Mouse (Mus musculus) erythroblast, embryonic 14.5 days (primary cell): ENCODE measurements around the gene Ripply1. TPM values are rescaled to one million over a fixed set of nuclear protein-coding genes. Genes with fewer than 3 reads are reported as not detected.
"Not testable (repeated sequence)": the region's sequence is repeated elsewhere in the genome, so short reads cannot be mapped to it uniquely, and the experiment has no call there.

ENCODE experiments used
- H3K27me3 ChIP-seq: 2 replicates; pipeline ENCODE4 v1.6.1; 2012; ENCODE audit warnings: inconsistent platforms; ENCODE audit not compliant: control insufficient read depth
- H3K36me3 ChIP-seq: 2 replicates; pipeline ENCODE4 v1.6.1; 2012; ENCODE audit warnings: mild to moderate bottlenecking, inconsistent platforms; ENCODE audit not compliant: control insufficient read depth
- H3K4me1 ChIP-seq: 2 replicates; pipeline ENCODE4 v1.6.1; 2012; ENCODE audit warnings: inconsistent platforms; ENCODE audit not compliant: control insufficient read depth
- H3K4me3 ChIP-seq: replicated peaks from 2 replicates; pipeline ENCODE3; 2012; ENCODE audit warnings: moderate library complexity, mild to moderate bottlenecking, inconsistent platforms
- H3K9me3 ChIP-seq: 2 replicates; pipeline ENCODE4 v1.6.1; 2012; ENCODE audit warnings: low read length, inconsistent platforms, mixed read lengths; ENCODE audit not compliant: control insufficient read depth
- GATA1 ChIP-seq: IDR thresholded peaks from 2 replicates; pipeline ENCODE4 v1.6.1; 2012; ENCODE audit warnings: low read length, inconsistent platforms, mixed read lengths
- TAL1 ChIP-seq: IDR thresholded peaks from 3 replicates; pipeline ENCODE4 v1.6.1; 2012; ENCODE audit warnings: low read length, inconsistent platforms, mixed read lengths
- polyA plus RNA-seq: library from polyadenylated mRNA; stranded (reverse); fragments of >175 nt; gene quantifications from 2 replicates; pipeline ENCODE4 v1.2.3, GENCODE M21; 2012

Ripply1 gene
- polyA plus RNA-seq, 1 experiment, result not detected

DNA sequence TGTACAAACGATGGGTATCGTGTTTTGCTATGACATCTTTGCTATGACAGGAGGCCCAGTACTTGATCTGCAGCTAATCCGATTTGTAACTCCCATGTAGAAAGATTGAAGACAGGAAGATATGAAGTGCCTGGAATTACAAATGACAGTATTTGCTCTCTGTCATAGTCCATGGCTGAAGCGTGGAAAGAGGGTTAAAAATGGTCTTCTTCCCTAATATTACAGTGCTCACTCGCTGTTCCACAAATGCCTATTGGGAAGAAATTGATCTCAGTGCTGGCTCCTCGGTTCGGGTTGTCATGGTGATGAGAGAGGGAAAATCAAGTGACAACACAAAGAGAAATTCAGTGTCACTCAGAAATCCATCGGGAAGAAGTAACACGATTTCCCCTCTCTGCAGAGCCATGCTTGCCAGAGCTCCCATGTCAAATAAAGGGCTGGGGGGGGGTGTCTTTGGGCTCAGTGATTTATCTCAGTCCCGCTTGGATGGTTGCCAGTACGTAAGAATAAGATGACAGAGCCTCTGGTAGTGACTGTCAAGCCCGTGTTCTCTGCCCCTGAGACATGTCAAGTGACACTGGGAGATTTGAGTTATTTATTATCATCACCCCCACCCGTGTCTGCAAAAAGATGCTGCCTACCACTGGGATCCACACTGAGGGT lies 12.0 kb downstream of the Ripply1 start:
- H3K27me3 ChIP-seq, result no peaks in the 10 kb centered on the region
- H3K4me1 ChIP-seq, result peaks cover 6% of the 10 kb centered on the region
- no peak for TF ChIP-seq GATA1
- no peak for TF ChIP-seq TAL1
- no peaks in the 10 kb centered on the region for H3K36me3 ChIP-seq
- H3K4me3 ChIP-seq, result no peak overlapping the region
- no peaks in the 10 kb centered on the region for H3K9me3 ChIP-seq

- Histone ChIP-seq H3K4me1 (no peaks in the 10 kb centered on the region), H3K9me3 (no peaks in the 10 kb centered on the region), H3K27me3 (no peaks in the 10 kb centered on the region), H3K36me3 (no peaks in the 10 kb centered on the region), H3K4me3 (no peak overlapping the region)
- TF ChIP-seq TAL1 (no peak), GATA1 (no peak)
Observed at GRCm38 (mm10) chrX:139762546-139762945, 19.6 kb downstream of the Ripply1 start.

DNA sequence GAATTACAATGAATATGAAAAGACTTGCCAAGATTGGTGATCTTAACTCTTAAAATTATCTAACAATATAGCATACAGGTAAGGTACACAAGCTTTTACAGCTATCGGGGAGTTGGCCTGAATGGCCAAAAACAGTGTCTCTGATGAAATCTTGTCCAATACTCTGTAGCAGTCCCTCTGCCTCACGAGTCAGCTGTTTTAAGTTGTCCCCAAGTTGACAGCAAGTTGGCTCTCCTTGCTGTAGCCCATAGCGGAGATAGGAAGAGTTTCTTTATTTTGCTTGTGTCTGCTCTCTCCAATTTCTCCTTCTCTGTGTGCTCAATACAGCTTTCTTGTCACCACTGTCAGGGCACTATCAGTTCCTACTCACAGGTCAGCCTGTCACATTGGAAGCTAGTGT lies 23.5 kb downstream of the Ripply1 start:
- H3K36me3 ChIP-seq, H3K27me3 ChIP-seq, H3K4me3 ChIP-seq, H3K4me1 ChIP-seq, H3K9me3 ChIP-seq: not testable (repeated sequence)

DNA sequence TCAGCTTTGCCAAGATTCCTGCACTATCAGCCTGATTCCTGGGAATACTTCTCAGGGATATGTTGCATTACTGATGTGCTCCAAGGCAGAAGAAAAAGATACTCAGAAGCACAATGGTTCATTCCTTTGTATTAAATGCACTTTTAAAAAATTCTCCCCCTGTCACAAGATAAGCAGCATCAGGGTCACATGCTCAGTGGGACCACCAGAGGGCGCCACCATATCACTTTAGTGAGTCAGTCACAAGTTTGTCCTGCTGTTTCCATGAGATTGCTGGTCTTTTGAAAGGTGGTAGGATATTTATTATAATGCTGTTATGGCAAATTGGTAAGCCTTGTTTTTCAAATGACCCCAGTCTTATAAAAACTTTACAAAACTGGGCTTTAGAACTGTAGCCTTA lies 30.3 kb downstream of the Ripply1 start:
- Histone ChIP-seq H3K4me3 (no peak overlapping the region), H3K4me1 (no peaks in the 10 kb centered on the region)
- no peak for TF ChIP-seq TAL1
- TF ChIP-seq GATA1, result no peak

DNA sequence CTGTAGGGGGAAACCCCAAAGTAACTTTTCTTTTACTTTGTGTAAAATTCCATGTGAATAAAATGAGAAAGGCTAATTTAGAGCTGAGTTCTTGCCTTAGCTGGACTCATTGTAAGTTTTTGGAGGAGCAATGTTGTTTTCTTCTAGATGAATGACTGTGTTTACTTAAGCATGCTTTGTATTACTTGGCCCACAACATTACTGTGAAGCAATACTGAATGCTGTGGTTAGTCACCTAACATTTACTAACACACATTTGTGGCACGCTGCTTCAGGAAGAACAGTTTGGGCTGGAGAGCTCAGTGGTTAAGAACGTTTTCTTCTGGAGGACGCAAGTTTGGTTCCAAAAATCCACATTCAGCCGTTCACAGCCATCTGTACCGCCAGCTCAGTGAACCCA lies 45.1 kb downstream of the Ripply1 start:
- H3K9me3 ChIP-seq, result no peaks in the 10 kb centered on the region
- H3K4me1 ChIP-seq, result no peaks in the 10 kb centered on the region
- no peaks in the 10 kb centered on the region for H3K27me3 ChIP-seq
- TF ChIP-seq TAL1, result no peak
- no peak overlapping the region for H3K4me3 ChIP-seq
- H3K36me3 ChIP-seq, result no peaks in the 10 kb centered on the region; the same call in 1 of the 2 replicates

More for the DNA sequence above, 30.3 kb downstream of the Ripply1 start:
- H3K36me3 ChIP-seq, result no peaks in the 10 kb centered on the region; the same call in none of the 2 replicates
- no peaks in the 10 kb centered on the region for H3K27me3 ChIP-seq
- no peaks in the 10 kb centered on the region for H3K9me3 ChIP-seq

DNA sequence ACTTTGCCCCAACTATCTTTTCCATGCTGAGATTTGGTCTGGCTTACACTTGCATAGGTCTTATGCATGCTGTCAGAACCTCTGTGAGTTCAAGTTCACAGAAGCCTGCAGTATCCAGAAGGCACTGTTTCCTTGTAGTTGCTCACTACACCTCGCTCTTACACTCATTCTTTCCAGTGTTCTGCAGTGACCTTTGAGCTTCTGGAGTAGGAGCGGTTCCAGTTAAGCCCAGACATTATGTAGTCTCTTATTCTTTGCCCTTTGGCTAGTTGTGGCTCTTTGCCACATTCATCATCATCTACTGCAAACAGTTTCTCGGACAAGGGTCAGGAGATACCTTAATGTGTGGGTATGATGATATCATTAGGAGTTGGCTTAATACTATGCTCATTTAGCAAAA lies 51.6 kb downstream of the Ripply1 start:
- H3K27me3 ChIP-seq, result no peaks in the 10 kb centered on the region
- H3K36me3 ChIP-seq, result peaks cover 2% of the 10 kb centered on the region
- no peak for TF ChIP-seq TAL1
- TF ChIP-seq GATA1, result no peak
- H3K4me3 ChIP-seq, result no peak overlapping the region
- H3K4me1 ChIP-seq, result no peaks in the 10 kb centered on the region
- H3K9me3 ChIP-seq, result no peaks in the 10 kb centered on the region

Other genes with a start within 250 kb of the Ripply1 start
- 0.03 and 0.06 TPM in 2 replicates for gene Rnf128, start 219.0 kb downstream of the Ripply1 start, polyA plus RNA-seq
- not detected in 2 replicates for gene Tbc1d8b, start 97.4 kb downstream of the Ripply1 start, polyA plus RNA-seq
- not detected in 2 replicates for gene Gm15013, start 67.9 kb downstream of the Ripply1 start, polyA plus RNA-seq
- not detected in 2 replicates for gene Cldn2, start 18.5 kb upstream of the Ripply1 start, polyA plus RNA-seq
- gene Morc4, start 89.3 kb upstream of the Ripply1 start, polyA plus RNA-seq, result 0.10 and 0.17 TPM in 2 replicates
- 0.08 TPM in 1 of 2 replicates, not detected in the other for gene Rbm41, start 216.2 kb upstream of the Ripply1 start, polyA plus RNA-seq